Mouse (Mus musculus): Measurements from ENCODE around the gene Lclat1.
A peak's percentile ranks its signal among the peaks of the same experiment; 100 is the strongest.

The Lclat1 gene

DNA sequence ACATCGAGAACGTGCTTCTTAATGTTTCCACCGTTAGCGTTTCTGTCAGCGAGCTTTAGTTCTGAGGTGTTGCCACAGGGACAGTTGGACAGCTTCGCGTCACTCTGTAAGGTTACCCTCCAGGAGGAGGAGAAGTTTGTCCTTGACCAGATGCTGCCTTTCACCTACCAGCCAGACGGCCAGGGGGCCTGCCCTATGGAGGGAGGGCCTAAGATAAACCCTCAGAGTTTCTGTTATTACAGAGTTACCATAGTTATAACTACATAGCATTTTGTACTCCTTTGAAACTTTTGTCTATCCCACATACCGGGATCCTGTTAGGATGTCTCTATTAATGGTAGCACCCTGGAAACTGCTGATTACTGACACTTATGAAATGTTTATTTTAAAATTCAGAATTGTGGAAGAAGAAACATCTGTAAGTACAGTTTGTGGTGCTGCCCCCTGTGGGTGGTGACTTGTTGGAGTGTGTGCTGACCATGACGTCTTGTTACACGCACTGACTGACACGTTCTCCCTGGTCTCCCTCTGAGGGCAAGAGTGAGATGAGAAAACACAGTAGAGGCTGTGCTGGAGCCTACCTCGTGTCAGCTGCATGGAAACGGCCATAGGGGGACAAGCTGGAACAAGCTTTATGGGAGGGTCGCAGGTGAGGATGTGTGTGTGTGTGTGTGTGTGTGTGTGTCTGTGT lies 96.0 kb downstream of the Lclat1 start:
- no peak for DNase-seq

DNA sequence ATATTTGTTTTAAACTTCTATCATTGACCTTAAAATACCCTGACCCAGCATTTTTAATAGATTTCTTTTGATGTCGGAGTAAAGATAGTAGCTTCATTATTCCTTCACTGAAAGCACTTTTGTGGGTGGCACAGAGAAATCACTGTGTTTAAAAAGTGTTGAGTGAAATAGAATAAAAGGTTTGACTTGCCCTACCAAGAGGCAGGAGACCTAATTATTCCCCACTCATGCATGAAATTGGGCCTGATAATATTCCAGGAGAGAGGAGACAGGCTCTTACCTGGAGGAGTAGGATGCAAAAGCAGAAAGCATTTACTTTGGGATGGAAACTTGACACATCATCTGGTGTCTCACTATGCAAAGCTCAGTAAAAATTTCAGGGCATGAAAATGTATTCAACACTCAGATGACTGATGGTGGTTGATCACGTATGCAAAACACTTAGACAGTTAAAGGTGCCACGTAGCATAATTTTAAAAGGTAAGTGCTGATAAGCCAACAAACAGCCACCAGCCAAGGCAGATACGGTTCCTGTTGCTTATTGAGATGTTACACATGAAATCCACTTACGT lies 103.3 kb downstream of the Lclat1 start:
- DNase-seq, result no peak

DNA sequence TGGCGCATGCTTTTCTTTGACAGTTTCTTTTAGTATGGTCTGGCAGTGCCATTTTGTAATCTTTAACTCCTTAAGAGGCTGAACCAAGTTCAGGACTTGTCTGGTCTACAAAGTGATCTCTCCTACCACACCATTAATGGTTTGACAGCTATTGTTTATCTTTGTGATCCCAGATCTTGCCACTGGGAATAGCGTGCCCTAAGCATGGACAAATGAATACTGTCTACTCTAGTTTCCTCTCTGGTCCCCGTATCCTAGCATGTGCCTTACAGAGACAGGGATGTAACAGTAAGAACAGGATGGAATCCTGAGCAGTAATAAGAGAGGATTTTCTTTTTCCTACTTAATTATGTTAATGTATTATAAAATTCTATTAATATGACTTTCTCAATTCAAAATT lies 105.0 kb downstream of the Lclat1 start:
- no peak for DNase-seq

DNA sequence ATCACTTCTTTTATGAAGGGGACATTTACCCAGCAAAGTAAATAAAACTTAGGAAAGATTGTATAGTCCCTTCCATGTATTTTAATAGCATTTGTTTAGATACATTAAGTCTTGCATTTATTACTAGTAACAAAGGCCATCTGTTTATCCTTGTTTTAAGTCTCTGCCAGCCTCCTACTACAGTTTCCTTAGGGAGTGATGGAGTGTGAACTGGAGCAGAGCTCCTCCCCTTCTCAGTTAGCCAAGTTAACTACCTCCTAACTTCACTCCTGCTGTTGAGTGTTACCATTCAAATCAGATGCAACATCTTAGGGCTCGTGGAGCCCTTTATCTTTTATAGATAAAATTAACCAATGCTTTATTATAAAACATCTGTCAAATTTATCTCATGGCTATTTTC lies 105.4 kb downstream of the Lclat1 start:
- no peak for DNase-seq

DNA sequence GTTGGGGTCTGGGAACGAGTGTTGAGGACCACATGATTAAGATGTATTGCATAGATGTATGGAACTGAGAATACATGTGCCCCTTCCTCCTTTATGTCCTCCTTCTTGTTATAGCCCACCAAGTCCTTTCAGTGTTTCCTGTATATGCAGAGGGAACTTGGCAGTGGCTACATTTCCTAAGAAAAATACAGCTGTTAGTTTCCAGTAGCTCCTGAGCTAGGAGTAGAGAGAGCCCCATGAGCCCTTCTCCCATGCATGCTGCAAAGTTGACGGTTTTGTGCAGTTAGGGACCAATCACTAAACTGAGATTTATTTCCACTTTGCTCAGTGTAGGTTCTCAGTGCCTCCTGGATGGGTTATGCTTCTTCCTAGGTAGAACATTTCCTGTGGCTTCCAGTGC lies 105.9 kb downstream of the Lclat1 start:
- DNase-seq, result no peak

DNA sequence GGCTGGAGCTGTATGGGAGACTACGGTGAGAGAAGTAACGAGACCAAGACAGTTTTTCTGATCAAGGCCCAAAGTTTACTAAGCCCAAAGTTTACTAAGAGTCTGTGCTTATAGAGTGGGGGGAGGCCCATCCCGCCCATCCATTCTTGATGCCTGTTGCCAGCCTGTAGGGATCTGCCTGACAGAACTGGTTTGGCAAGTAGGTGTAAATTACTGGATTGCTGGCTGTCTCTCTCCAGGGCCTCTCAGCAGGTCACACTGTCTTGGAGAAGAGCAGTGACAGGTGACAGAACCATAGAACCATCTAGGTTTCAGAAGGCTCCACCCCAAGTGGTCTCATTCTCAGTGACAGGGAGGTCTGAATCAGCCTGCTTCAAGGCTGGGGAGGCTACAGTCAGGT lies 109.5 kb downstream of the Lclat1 start:
- DNase-seq, result no peak

DNA sequence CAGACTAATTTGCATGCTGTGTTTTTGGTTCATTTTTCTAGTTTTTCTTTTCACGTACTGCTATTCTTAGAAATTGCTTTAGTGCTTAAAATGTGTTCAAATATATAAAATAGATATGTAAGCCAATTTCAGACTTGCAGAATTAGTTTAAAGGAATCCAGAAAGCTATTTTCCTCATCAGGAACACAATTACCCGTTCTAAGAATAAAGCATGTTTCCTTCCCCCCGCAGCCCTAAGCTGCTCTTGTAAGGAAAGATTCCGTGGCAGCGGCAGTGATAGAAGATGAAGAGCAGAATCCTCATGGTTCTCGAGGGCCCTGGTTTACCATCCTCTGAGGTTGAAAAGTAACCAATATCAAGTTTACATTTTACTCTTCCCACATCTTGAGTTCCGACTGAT lies 113.0 kb downstream of the Lclat1 start:
- DNase-seq, result no peak

DNA sequence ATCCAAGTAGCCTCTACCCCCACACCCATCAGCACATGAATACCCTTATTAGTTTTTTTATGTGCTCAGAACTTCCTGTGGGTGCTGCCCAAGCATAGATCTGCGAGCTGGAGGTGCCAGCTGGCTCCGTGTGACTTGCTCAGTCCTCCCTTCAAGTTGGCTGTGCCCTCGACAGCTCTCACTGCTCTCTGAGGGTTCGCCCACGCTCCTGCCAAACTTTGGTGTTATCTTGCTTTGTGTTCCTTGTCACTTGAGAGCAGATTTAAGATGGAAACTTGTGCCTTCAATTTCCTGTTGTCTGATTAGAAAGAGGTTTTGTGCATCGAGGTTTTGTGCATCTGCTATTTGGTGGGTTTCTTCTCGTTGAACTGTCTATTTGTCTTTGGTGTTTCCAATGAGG lies 114.3 kb downstream of the Lclat1 start:
- peak; percentile 58 for DNase-seq

DNA sequence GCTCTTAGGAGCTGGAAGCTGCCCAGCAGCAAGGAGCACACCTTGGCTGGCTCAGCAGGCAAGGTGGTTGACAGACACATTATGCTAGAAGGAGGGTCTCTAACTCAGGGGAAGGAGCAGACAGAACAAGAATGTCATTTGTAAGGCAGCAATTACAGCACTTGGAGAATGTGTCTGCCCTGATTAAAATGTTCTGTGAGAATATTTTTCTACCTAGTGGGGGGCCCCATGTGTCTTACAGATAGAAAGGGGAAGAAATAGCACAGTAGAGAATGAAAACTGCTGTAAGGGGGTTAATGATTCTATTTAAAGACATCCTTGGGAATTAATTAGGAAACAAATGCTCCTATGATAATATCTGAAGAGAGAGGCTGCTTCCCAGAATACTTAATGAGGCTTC lies 117.7 kb downstream of the Lclat1 start:
- DNase-seq, result no peak

DNA sequence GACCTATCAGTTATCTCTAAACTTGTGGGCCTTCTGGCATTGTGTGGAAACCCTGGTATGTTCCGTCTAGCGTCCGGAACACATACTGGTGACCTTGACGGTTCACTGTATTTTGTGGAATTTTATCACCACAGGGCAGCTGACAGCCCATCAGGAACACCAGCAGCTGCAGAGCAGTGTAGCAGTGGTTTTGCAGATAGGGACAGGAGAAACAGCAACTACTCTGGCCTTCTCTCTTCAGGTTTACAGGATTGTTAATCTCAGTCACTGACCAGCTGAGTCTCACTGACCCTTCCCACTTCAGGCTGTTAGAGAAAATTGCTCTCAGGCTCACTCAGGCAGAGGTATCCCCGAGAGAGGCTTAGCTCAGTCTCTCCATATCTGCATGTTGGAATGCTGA lies 118.2 kb downstream of the Lclat1 start:
- DNase-seq, result no peak

DNA sequence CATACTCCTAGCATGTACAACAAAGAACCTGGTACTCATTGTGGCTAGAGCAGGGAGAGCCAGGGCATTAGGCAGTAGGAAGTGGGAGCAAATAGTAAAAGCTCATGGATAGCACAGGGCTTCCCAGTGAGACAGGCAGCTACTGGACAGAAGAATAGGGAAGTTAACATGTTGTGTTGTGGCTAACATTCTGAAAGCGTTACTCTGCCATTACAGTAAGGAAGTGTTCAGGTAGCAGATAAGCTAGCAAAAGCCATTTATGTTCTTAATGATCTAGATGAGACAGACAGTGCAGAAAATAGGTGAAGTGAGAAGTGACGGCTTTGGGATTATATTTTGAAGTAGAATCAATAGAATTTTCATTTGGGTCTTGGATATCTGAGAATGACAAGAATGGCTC lies 118.8 kb downstream of the Lclat1 start:
- no peak for DNase-seq

DNA sequence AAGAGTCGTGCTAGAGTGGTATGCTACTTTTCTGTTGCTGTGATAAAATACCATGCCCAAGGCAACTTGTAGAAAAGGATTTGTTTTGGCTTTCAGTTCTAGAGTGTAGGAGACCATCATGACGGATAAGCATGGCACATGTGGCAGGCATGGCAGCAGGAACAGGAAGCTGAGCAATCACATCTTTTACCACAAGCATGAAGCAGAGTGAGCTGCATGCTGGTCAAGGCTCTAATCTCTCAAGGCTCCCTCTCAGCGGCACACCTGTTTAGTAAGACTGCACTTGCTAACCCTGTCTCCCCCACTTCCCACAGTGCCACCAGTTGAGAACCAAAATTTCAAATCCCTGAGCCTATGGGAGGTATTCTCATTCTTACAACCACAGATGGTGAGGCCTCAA lies 119.6 kb downstream of the Lclat1 start:
- peak; percentile 16 for DNase-seq

DNA sequence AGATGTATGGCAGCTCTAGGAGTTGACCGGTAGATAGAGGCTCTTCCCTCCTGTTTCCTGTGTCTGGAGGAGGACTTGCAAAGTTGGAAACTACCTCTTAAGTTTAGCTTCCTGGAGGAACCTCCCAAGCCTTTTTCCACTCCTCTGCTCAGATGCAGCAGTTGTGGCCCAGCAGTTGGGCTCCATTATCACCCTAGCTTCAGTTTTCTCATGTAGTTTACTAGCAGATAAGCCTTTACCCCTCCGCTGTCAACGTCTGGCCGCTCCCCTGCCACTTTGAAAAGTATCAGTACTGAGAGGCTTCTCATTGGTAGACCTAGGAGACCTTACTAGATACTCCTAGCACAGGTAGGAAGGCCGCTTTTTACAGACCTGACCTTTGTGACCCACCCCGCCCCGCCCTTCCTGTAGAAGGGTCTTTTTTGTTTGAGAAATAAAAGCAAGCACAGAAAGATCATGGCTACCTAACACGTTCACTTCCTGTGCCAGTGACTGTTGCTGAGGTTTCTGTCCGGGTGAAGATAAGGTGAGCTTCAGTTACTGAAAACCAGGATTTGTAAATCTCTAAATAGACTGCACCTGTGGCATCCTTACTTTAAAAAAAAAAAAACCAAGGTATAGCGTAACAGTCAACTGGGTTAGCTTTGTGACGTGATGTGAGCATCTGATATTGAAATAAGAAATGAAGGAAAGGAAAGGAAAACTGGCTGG lies 121.8 kb downstream of the Lclat1 start:
- no peak for DNase-seq

DNA sequence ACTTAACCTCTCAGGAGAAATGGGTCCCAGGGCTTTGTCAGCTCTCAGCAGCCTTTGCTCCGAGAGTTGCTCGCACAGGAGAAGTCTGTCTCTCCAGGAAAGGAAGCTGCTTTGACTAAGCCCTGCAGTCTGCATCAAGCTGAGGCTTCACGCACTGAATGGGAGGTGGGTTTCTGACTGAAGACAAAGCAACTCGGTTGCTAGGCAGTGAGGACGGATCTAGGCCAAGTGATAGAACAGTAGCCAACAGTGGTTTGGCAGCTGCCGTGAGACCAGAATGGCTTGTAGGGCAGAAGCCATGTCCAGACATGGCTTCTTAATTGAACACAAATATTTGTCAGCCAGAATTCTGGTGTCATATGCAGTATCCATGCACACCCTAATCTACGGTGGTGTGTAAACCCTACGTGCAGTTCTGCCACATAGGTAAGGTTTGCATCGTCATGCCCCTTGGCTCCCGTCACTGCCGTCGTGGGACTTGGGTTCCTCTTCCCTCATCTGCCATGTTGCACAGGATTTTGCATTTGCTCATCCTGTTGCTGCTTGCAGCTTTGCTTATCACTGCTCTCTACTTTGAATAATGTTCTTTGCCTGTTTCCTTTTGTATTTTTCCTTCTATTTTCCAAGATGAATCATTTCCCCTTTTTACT lies 122.7 kb downstream of the Lclat1 start:
- DNase-seq, result no peak

DNA sequence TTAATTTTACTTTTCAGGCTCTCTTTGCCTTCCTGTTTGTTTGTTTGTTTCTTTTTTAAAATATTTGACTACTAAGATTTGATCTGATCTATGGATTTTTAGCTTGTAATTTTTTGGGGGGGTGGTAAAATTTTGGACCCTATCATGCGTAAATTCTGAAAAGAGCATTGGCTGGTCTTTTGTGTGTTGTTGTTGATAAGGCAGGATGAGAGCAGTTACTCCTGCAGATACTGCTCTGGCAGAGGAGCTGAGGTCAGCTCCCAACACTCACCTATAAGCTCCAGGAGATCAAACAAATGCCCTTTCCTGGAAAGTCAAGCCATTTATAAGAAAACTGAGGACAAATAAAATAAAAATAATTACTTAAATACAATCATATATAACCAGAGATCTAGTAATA lies 123.6 kb downstream of the Lclat1 start:
- no peak for DNase-seq

DNA sequence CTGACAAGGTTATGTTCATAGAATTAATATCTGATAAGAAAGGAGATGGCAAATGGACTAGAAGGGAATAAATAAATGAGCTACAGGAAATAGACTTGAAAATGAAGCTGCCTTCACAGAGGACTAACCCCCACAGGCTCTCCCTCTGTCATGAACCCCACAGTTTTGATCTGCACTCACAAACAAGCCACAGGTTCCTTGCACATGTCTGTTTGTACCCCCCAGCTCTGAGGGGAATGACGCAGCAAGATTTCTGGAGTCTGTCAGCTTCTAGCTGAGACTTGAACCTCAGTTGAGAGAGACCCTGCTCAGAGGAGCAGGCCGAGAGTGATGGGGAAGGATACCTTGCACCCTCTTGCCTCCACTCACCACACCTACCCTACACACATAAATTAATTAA lies 124.8 kb downstream of the Lclat1 start:
- peak; percentile 42 for DNase-seq

DNA sequence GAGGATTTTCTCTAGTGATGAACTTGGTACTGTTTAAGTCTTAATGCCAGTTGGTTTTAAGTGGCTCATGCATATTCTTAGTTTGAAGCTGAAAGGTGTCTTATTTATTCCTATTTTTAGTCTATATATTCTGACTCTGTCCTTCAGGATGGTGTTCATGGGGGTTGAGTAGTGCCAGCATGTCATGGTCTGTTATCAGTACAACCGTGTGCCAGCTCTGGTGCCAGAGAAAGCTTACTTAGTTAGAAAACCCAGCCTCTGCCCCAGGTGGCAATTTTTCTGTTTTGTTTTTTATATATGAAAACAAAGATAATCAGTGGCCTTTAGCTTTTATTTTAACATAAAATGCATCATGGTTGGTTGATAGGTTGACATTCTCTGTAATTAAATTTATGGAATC lies 126.2 kb downstream of the Lclat1 start:
- no peak for DNase-seq

DNA sequence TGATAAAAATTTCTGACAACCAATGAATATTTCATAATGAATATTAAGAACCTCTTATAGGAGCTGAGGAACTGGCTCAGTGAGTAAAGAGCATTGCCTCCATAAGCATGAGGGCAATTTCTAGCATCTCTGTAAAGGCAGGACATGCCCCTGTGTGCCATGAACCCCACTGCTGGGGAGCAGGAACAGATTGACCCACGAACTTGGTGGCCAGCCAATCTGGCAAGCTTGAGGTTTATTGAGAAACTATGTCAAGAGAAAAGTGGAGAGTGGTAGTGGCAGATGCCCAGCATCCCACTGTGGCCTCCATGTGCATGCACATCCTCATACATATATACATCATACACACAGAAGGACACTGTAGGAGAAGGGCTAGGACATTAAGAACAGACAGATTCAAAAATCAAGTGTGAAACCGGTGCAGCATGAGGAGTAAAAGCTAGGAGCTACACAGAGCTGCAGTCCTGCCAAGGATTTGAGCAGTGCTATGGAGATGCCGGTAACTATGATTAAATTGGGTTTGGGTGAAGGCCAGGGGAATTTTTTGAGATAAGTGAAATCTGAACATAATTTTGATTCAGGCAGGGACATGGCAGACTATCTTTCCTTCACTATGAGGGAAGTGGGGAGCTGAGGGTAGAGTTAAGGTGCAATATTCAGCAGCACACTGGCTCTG lies 129.5 kb downstream of the Lclat1 start:
- DNase-seq, result no peak

DNA sequence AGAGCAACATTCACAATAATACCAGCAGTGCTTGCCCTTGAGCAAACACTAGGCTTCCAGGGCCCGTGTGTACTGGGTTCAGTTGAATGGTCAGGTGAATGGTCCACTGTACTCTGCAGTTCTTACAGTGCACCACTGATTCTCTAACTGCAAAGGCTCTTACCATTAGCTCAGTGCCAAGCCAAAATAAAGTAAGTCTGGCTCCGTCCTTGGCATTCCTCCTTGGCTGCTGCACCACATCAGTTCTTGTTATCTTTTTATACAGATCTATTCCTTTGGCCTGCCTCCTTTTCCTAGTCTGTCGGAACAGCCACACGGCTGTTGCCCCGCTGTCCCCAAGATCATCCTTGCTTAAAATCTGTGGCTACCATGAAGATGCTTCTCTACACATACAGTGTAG lies 130.7 kb downstream of the Lclat1 start:
- no peak for DNase-seq

DNA sequence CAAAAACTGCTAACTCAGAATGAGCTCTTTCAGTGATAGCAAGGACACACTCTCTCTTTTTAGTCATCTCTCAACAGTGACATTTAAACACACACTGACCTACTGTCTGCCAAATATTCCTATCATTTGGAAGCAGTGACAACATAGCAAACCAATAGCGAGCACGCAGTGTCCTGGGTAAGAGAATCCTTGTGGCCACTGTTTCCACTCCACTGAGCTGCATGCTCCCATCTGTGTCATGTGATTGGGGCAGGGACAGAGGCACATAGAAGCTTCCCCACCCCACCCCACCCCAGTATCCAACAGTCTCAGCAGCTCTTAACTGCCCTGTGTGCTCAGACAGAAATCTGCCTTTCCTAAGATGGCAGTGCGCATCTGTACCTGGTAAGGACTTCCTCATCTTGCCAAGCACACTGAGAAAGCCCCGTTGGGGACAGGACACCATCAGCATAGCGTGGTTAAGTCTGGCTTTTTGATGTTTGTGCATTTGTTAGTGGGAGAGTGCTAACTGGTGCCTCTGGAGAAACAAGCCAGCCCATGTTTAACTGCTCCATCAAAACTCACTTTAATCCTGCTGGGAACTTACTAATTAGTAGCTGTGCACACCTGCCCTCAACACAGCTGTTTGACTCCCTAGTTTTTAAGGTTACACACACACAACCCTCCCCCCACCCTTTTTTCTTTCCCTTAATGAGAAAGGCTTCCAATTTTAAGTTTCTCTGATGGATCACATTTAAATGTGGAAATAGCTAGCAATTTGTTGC lies 133.5 kb downstream of the Lclat1 start:
- no peak for DNase-seq

DNA sequence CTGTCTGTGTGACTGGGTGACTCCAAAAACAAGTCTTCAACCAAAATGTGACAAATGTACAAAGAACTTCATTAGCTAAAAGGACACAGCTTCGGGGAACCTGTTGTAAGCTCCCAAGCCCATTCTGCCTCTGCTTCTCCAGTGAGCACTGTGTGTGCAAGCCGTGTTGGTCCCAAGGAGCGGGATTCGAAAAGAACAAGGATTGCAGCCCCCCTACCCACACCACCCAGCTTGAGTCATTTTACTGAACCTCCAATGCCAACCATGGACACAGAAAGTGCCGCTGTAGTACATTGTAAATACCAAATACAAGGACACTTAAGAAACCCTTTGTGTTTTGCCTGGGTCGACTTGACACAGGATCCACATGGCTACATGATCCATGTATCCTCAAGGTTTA lies 135.9 kb downstream of the Lclat1 start:
- no peak for DNase-seq

DNA sequence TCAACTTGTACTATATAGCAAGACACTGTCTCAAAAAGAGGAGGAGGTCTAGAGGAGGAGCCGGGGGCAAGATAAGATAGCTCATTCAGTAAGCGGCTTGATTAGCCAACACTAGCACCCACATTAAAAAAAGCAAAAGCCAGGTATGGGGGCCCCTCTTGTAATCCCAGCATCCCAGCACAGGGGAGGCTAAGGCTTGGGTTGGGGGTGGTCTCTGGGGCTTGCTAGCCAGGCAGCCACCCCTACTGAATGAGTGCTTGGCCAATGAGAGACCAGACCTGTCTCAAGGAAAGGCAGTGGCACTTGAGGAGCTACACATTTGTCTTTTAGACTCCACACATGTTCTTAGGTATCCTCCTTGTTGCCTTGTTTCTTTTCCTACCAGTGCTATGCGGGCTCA lies 136.8 kb downstream of the Lclat1 start:
- DNase-seq, result no peak
